Mouse (Mus musculus): ENCODE measurements around the gene Ssxb10.
"Not testable (repeated sequence)": the region's sequence is repeated elsewhere in the genome, so short reads cannot be mapped to it uniquely, and the experiment has no call there.

Gene Ssxb10

DNA sequence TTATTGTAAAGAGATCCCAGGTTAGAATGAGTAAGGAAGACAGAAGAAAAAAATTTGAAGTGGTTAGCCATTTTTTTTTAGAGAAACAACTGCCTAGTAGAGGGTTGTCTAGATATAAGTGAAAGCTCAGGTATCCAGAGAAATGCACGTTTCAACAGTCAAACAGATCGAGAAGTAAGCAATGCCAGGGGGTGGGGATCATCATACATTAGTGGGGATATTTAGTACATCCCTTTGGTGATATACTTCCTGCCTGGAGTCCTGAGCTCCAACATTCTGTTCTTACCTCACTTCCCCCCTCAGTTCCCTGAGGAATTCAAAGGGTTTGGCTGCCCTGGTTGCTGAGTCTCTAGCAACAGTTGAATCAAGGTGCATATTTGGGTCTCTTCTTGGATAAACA, at the start of gene Ssxb10:
Ssxb10 (plus strand) TSS at position 301 of the 400 bp plus-strand sequence.
- TF ChIP-seq GATA4 (IDR thresholded peaks at IDR 0.05; ENCODE audit: insufficient replicate concordance, low read length), result no peak

DNA sequence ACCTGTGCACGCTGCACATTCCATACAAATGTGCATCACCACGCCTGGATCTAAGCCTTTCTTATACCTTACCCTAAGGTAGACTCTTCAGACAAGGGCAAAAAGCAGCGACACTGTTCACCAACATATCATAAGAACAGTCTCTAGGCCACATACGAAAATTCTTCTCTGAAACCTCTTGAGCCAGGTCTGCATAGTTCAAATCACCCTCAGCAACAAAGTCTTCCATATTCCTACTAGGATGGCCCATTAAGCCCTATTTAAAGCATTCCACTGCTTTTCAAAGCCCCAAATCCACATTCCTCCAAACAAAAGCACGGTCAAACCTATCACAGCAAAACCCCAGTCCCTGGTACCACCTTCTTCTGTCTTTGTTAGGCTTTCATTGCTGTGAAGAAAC, 38.6 kb upstream of the Ssxb10 start:
- no peak for TF ChIP-seq GATA4 (IDR thresholded peaks at IDR 0.05; ENCODE audit: insufficient replicate concordance, low read length)

DNA sequence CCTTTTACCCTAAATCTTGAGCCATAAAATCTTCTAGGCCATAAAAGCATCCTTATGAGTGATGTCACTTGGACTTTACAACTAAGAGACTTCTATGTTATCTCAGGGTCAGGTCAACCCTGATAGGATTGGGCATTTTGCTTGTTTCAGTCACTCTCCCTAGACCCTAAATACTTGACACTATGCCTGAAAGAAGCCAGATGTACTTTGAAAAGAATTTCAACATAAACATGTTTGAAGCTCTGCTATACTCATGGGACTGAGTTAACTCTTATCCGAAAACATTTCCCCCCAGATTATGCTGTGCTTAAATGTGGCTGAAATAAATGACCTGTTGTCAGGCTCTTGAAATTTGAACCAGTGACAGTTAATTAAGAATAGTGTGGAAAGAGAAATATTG, 17.9 kb upstream of the Ssxb10 start:
- TF ChIP-seq GATA4 (IDR thresholded peaks at IDR 0.05; ENCODE audit: insufficient replicate concordance, low read length), result no peak

DNA sequence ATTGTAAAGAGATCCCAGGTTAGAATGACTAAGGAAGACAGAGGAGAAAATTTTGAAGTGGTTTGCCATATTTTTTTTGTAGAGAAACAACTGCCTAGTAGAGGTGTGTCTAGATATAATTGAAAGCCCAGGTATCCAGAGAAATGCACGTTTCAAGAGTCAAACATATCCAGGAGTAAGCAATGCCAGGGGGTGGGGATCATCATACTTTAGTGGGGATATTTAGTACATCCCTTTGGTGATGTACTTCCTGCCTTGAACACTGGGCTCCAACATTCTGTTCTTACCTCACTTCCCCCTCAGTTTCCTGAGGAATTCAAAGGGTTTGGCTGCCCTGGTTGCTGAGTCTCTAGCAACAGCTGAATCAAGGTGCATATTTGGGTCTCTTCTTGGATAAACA, 39.5 kb downstream of the Ssxb10 start, which contains the start of gene Ssxb9:
Ssxb9 (plus strand) TSS at position 301 of the 400 bp plus-strand sequence.
- not testable (repeated sequence) for TF ChIP-seq GATA4 (IDR thresholded peaks at IDR 0.05; ENCODE audit: insufficient replicate concordance, low read length)
